Mouse (Mus musculus) heart, embryonic 14.5 days (tissue): ENCODE measurements around the gene Vangl2. TPM values are rescaled to one million over a fixed set of nuclear protein-coding genes. Genes with fewer than 3 reads are reported as not detected.
A peak's percentile ranks its signal among the peaks of the same experiment; 100 is the strongest.

ENCODE experiments used
- ATAC-seq: fragments of 200-750 bp; cut with Nextera tagmentation; 2 replicates; pipeline ENCODE4 v1.8.0; 2017; ENCODE audit warnings: low read depth, moderate TSS enrichment; ENCODE audit not compliant: insufficient number of reproducible peaks, insufficient read depth, low FRiP score
- H3K27ac ChIP-seq, 2 experiments: fragments of 200-500 bp in 1 of 2; fragments of 300-500 bp in 1 of 2; sonication (generic) in 1 of 2; replicated peaks in 1 of 2; 2 replicates each; pipeline ENCODE4 v1.5.1; 2012 to 2014; ENCODE audit warnings: low read depth in 2 of 2, low read length in 2 of 2, control low read depth in 1 of 2, mild to moderate bottlenecking in 1 of 2, mixed read lengths in 1 of 2; ENCODE audit not compliant: control insufficient read depth in 1 of 2, insufficient read depth in 1 of 2
- H3K27me3 ChIP-seq: fragments of 300-500 bp; sonication (generic); 2 replicates; pipeline ENCODE4 v1.6.1; 2014; ENCODE audit warnings: mild to moderate bottlenecking, low read length, control low read depth; ENCODE audit not compliant: control insufficient read depth, insufficient read depth
- H3K36me3 ChIP-seq: fragments of 300-500 bp; sonication (generic); 2 replicates; pipeline ENCODE4 v1.6.1; 2014; ENCODE audit warnings: mild to moderate bottlenecking, control low read depth, low read length, mixed read lengths; ENCODE audit not compliant: control insufficient read depth, insufficient read depth
- H3K4me1 ChIP-seq, 2 experiments: fragments of 200-500 bp in 1 of 2; fragments of 300-500 bp in 1 of 2; sonication (generic) in 1 of 2; 2 replicates each; pipeline ENCODE4 v1.6.1; 2012 to 2014; ENCODE audit warnings: low read length in 2 of 2, control low read depth in 1 of 2, mixed read lengths in 1 of 2; ENCODE audit not compliant: control insufficient read depth in 2 of 2, insufficient read depth in 2 of 2
- H3K4me2 ChIP-seq: fragments of 300-500 bp; sonication (generic); 2 replicates; pipeline ENCODE4 v1.6.1; 2014; ENCODE audit warnings: mild to moderate bottlenecking, low read length
- H3K4me3 ChIP-seq, 2 experiments: fragments of 200-500 bp in 1 of 2; fragments of 300-500 bp in 1 of 2; sonication (generic) in 1 of 2; 2 replicates each; pipeline ENCODE4 v1.5.1; 2012 to 2014; ENCODE audit warnings: low read length in 2 of 2, mild to moderate bottlenecking in 2 of 2, control low read depth in 1 of 2, low read depth in 1 of 2, moderate library complexity in 1 of 2; ENCODE audit not compliant: control insufficient read depth in 1 of 2, insufficient read depth in 1 of 2
- H3K9ac ChIP-seq: fragments of 300-500 bp; sonication (generic); 2 replicates; pipeline ENCODE4 v1.6.1; 2014; ENCODE audit warnings: mild to moderate bottlenecking, low read length
- H3K9me3 ChIP-seq: fragments of 300-500 bp; sonication (generic); 2 replicates; pipeline ENCODE4 v1.6.1; 2016; ENCODE audit warnings: low read length, control low read depth; ENCODE audit not compliant: control insufficient read depth
- WGBS: fragments of 180-500 bp; shearing (Covaris S2); extraction: QIAGEN DNeasy Blood & Tissue Kit; methylation state at CpG from one replicate; pipeline ENCODE4 v1.1.7; 2014; 5-methylcytosine and 5-hydroxymethylcytosine counted together
- polyA plus RNA-seq: library from polyadenylated mRNA; unstranded; fragments of >200 nt; fragmentation: Nextera tagmentation; extraction: Ambion mirVana; gene quantifications from 2 replicates; pipeline ENCODE4 v1.2.1, GENCODE M21; 2014

Vangl2 gene
- polyA plus RNA-seq, 1 experiment from 2014 or later, result 9.2 TPM

DNA sequence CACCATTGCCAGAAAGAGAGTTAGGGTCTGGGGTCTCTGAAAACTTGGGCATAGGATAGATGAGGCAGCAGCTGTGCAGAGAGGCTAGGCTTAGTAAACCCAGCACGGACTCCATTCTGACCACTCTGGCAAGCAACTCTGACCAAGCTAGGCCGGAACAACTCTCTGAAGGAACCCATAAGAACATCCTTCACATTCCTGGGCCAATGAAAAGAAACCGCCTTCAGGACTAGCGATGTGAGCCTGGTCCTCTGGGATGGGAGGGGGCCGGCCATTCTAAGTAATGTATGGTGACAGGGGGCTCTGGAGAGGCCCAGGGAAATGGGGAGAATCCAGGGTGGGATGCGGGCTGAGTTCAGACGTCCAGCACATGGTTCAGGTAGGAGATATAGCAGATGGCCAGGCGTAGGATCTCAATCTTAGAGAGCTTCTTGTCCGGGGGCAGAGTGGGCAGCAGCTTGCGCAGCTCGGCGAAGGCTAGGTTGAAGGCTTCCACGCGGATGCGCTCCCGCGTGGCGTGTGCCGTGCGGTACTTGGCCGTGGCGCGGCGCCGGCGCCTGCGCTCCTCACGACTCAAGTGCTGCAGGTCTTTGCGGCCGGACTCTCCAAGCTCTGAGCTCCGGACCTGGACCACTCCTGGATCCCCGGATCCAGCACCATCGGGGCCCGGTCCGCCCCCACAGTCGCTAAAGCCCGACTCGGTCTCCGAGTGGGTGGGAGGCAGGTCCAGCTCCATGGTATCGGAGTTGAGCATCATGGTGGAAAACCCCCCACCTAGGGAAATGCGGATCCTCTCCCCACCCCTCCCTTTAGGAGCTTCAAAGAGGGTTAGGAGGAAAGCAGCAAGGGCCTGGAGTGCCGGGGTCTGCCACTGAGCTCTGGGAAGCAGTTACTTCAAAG is 25.5 kb upstream of the Vangl2 start:
- 2% methylated on average over 42 of the region's 42 CpGs for WGBS
- Histone ChIP-seq H3K4me1 (peaks cover 10 to 12% of the 10 kb centered on the region in 2 experiments), H3K36me3 (no peaks in the 10 kb centered on the region), H3K4me3 (peak overlapping the region; percentile 39 to 42), H3K9me3 (no peaks in the 10 kb centered on the region), H3K4me2 (peak overlapping the region; percentile 79), H3K27me3 (peaks cover 56% of the 10 kb centered on the region), H3K27ac (no peak overlapping the region), H3K9ac (peak overlapping the region; percentile 59)
- no peak for ATAC-seq

DNA sequence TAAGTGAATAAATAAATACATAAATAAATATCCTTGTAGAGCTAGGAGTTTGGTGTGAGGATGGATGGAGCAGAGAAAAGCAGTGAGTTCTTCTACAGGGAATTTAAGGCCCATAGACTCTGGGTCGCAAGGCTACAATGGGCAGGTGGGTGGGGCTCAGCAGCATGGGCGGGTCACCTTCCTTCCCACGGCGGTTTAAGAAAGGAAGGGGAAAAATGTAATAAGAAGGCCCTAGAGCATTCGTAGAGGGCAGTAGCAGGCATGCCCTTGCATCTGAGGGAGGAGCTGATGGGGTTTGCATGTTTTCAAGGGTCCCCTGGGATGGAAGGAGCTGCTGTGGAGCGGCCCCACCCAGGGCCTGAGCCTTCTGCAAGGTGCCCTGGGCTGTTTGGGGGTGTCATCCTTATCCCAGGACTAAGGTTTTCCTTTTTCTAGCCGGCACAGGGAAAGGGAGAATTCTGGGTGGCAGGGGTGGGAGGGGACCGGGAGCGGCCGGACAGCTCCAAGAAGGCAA is 24.6 kb upstream of the Vangl2 start:
- no peaks in the 10 kb centered on the region for H3K9me3 ChIP-seq
- WGBS, result 5% methylated on average over 10 of the region's 10 CpGs
- H3K9ac ChIP-seq, result no peak overlapping the region
- peak overlapping the region; percentile 79; the same call in 1 of the 2 replicates for H3K4me2 ChIP-seq
- no peak for ATAC-seq
- H3K27me3 ChIP-seq, result peaks cover 56% of the 10 kb centered on the region
- no peak overlapping the region for H3K4me3 ChIP-seq
- no peaks in the 10 kb centered on the region for H3K36me3 ChIP-seq
- no peak overlapping the region for H3K27ac ChIP-seq
- peaks cover 10 to 12% of the 10 kb centered on the region in 2 experiments for H3K4me1 ChIP-seq

DNA sequence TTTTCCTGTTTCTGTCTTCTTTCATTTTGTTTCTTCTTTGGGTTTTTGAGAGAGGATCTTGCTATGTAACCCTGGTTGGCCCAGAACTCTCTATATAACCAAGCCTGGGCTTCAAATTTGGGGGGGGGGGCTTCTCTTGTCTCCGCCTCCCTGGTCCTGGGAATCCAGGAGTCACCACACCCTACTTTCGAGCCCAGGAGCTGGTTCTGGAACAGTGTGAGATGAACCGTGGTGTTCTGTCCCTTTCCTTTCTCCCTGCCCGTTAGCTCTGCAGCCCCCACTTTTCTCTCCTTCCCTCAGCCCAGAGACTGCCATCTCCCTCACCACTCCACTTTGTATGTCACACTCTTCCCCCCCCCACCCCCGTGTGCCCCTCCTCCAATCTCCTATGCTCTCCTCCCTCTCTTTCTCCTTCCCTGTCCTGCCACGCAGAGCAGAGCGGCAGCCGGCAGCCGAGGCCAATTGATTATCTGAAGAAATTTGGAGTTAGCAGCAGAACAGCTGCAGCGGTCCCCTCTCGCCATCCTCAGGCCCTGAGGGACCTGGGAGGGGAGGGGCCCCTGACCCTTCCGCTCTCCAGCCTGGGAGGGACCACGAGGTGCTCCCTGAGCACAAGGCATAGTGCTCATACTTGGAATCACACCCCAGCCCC is 21.0 kb upstream of the Vangl2 start:
- Histone ChIP-seq H3K9ac (no peak overlapping the region), H3K4me1 (peaks cover 10 to 11% of the 10 kb centered on the region in 2 experiments), H3K36me3 (no peaks in the 10 kb centered on the region), H3K27ac (no peak overlapping the region), H3K4me2 (no peak overlapping the region), H3K9me3 (no peaks in the 10 kb centered on the region), H3K27me3 (peaks cover 29% of the 10 kb centered on the region), H3K4me3 (no peak overlapping the region)
- no peak for ATAC-seq
- WGBS, result 31% methylated on average over 13 of the region's 13 CpGs

DNA sequence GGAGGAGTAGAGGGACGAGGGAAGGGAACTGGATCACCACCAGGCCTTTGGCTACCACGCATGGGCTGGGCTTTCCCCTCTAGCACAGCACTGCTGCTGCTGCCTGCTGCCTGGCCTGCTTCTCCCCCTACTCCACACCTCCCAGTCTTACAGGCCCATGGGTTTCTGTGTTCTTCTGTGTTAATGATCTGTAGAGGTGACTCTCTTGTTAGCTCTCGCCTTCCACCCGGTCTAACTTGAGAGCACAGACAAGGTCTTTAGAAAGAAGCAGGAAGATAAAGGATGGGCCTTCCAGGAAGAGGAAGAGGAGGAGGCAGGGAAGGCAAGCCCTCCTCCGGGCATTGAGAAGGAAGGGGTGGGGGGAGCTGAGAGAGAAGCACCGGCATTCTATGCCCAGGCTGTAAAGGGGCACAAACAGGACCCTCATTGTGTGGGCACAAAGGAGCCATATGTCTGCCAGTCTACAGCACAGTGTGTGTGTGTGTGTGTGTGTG is 20.0 kb upstream of the Vangl2 start:
- Histone ChIP-seq H3K27ac (0 out of 4 replicates have a peak overlapping the region, but pooled peaks of 1 of the 2 experiments have one; percentile 3), H3K4me3 (peak overlapping the region; percentile 16 to 17; a peak in 3 of 4 replicates), H3K9me3 (no peaks in the 10 kb centered on the region), H3K4me2 (peak overlapping the region; percentile 45), H3K27me3 (peaks cover 19% of the 10 kb centered on the region; the same call in 1 of the 2 replicates), H3K4me1 (peaks cover under 1 to 4% of the 10 kb centered on the region in 2 experiments; a peak in 2 of 4 replicates), H3K36me3 (no peaks in the 10 kb centered on the region), H3K9ac (peak overlapping the region; percentile 50; the same call in 1 of the 2 replicates)
- 33% methylated on average over 6 of the region's 6 CpGs for WGBS
- no peak for ATAC-seq

DNA sequence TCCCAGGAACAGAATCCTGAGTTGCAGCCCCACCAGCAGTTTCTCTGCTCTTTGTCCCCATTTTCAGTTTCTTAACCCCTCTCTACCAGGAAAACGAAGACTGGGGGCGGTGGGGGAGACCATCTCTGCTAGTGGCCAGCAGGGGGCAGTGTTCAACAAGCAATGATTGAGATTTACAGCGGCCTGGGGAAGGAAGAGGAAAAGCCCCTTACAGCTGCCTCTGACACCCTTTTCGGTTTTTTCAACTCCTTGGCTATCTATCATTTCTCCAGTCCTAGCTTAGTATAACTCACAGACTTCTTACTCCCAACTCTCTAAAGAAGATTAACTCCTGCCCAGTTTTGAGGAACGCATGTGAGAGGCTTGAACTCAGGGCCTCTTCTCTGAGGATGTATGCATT is 18.7 kb upstream of the Vangl2 start:
- 16% methylated on average over 5 of the region's 5 CpGs for WGBS
- Histone ChIP-seq H3K27ac (no peak overlapping the region), H3K36me3 (no peaks in the 10 kb centered on the region), H3K4me2 (0 out of 2 replicates have a peak overlapping the region, but pooled peaks have one; percentile 4), H3K27me3 (peaks cover 6% of the 10 kb centered on the region; the same call in 1 of the 2 replicates), H3K9me3 (no peaks in the 10 kb centered on the region), H3K4me1 (peaks cover 0 to 2% of the 10 kb centered on the region in 2 experiments; a peak in 1 of 4 replicates), H3K9ac (peak overlapping the region; percentile 17; the same call in 1 of the 2 replicates), H3K4me3 (no peak overlapping the region)
- no peak for ATAC-seq

DNA sequence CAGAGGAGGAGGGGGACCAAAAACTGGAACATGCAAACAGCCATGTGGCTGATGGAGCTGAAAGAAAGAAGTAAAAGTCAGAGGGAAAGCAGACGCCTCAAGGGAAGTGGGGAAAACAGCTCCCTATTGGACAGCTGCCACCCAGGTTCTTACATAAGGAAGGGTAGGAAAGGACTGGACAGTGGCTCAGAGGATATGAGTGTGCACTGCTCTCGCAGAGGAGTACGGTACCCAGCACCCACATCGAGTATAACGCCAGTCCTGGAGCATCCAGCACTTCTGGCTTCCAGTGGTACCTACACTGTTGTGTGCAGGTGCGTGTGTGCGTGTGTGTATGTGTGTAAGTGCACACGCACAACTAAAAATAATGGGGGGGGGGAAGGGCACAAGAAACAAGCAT is 18.2 kb upstream of the Vangl2 start:
- 58% methylated on average over 8 of the region's 8 CpGs for WGBS
- H3K4me1 ChIP-seq, result peaks cover 0 to 2% of the 10 kb centered on the region in 2 experiments; a peak in 1 of 4 replicates
- ATAC-seq, result no peak
- 0 out of 2 replicates have a peak, but pooled peaks cover 2% of the 10 kb centered on the region for H3K27me3 ChIP-seq
- no peak overlapping the region for H3K9ac ChIP-seq
- H3K4me3 ChIP-seq, result no peak overlapping the region
- no peak overlapping the region for H3K4me2 ChIP-seq
- no peaks in the 10 kb centered on the region for H3K36me3 ChIP-seq
- no peaks in the 10 kb centered on the region for H3K9me3 ChIP-seq
- H3K27ac ChIP-seq, result no peak overlapping the region

DNA sequence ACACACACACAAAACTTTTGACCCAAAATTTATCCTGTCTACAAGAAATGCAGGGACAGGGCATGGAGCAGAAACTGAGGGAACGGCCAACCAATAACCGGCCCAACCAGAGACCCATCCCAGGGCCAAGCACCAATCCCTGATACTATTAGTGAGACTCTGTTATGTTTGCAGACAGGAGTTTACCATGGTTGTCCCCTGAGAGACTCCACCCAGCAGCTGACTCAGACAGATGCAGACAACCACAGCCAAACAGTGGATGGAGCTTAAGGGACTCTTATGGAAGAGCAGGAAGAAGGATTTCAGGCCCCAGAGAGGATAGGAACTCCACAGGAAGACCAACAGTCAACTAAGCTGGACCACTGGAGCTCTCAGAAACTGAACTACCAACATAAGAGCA is 1.7 kb upstream of the Vangl2 start:
- ATAC-seq, result no peak
- Histone ChIP-seq H3K27ac (no peak overlapping the region), H3K4me2 (no peak overlapping the region), H3K9me3 (no peaks in the 10 kb centered on the region), H3K4me1 (peaks cover 13 to 17% of the 10 kb centered on the region in 2 experiments), H3K36me3 (no peaks in the 10 kb centered on the region), H3K4me3 (no peak overlapping the region), H3K27me3 (no peaks in the 10 kb centered on the region), H3K9ac (no peak overlapping the region)
- 78% methylated on average over 2 of the region's 2 CpGs for WGBS
